Mouse (Mus musculus) hindbrain, embryonic 11.5 days (tissue): ENCODE measurements around the gene Tenm4. TPM values are rescaled to one million over a fixed set of nuclear protein-coding genes. Genes with fewer than 3 reads are reported as not detected.

ENCODE experiments used
- ATAC-seq: fragments of 200-750 bp; cut with Nextera tagmentation; 2 replicates; pipeline ENCODE4 v1.8.0; 2017; ENCODE audit warnings: mild to moderate bottlenecking, moderate TSS enrichment, moderate library complexity; ENCODE audit not compliant: low FRiP score
- DNase-seq: peaks from one replicate; pipeline ENCODE4 v3.0.0-alpha.2; 2015; ENCODE audit warnings: low spot score
- H3K27ac ChIP-seq: fragments of 300-500 bp; sonication (generic); 2 replicates; pipeline ENCODE4 v1.5.1; 2014; ENCODE audit warnings: mild to moderate bottlenecking, low read depth, low read length
- H3K27me3 ChIP-seq: fragments of 300-500 bp; sonication (generic); 2 replicates; pipeline ENCODE4 v1.6.1; 2014; ENCODE audit warnings: mild to moderate bottlenecking, low read length, moderate library complexity, mixed read lengths; ENCODE audit not compliant: control insufficient read depth, insufficient read depth
- H3K36me3 ChIP-seq: fragments of 300-500 bp; sonication (generic); 2 replicates; pipeline ENCODE4 v1.6.1; 2014; ENCODE audit warnings: mild to moderate bottlenecking, low read length, moderate library complexity, mixed read lengths; ENCODE audit not compliant: control insufficient read depth, insufficient read depth
- H3K4me1 ChIP-seq: fragments of 300-500 bp; sonication (generic); replicated peaks from 2 replicates; pipeline ENCODE4 v1.6.1; 2014; ENCODE audit warnings: low read length, mixed read lengths; ENCODE audit not compliant: control insufficient read depth, insufficient read depth
- H3K4me2 ChIP-seq: fragments of 300-500 bp; sonication (generic); replicated peaks from 2 replicates; pipeline ENCODE4 v1.6.1; 2014; ENCODE audit warnings: mild to moderate bottlenecking, low read depth, low read length
- H3K4me3 ChIP-seq: fragments of 300-500 bp; sonication (generic); 2 replicates; pipeline ENCODE4 v1.5.1; 2014; ENCODE audit warnings: low read depth, low read length
- H3K9ac ChIP-seq: fragments of 300-500 bp; sonication (generic); 2 replicates; pipeline ENCODE4 v1.6.1; 2014; ENCODE audit warnings: low read depth, low read length
- H3K9me3 ChIP-seq: fragments of 300-500 bp; sonication (generic); 2 replicates; pipeline ENCODE4 v1.6.1; 2016; ENCODE audit warnings: low read length; ENCODE audit not compliant: control insufficient read depth
- WGBS: fragments of 180-500 bp; shearing (Covaris S2); extraction: QIAGEN DNeasy Blood & Tissue Kit; methylation state at CpG from one replicate; pipeline ENCODE4 v1.1.7; 2014; 5-methylcytosine and 5-hydroxymethylcytosine counted together
- polyA plus RNA-seq: library from polyadenylated mRNA; unstranded; fragments of >200 nt; fragmentation: Nextera tagmentation; extraction: Ambion mirVana; gene quantifications from 2 replicates; pipeline ENCODE4 v1.2.1, GENCODE M21; 2014

The Tenm4 gene
- polyA plus RNA-seq, 1 experiment from 2014 or later: 24.0 TPM

DNA sequence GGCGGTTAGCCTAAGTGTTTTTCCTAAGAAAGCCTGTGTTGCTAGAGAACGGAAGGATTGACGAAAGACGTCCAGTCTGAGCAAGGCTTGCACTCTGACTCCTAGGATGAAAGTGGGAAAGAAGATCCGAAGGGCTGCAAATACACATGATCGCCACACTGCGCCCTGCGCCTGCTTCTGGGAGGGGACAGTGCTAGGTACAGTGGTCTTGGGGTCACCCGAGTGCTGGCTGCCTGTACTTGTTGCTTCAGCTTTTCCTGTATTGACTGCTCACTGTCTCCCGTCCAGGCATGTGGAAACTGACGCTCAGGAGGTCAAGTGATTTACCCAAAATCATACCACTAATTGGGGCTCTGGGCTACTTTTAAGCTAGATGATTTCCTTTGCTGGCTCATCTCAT is 107.3 kb downstream of the Tenm4 start:
- ATAC-seq (no peak), DNase-seq (no peak)
- Histone ChIP-seq H3K4me3 (no peak overlapping the region), H3K9ac (no peak overlapping the region), H3K9me3 (no peaks in the 10 kb centered on the region), H3K27ac (no peak overlapping the region), H3K4me1 (no peaks in the 10 kb centered on the region), H3K4me2 (no peak overlapping the region), H3K36me3 (no peaks in the 10 kb centered on the region), H3K27me3 (no peaks in the 10 kb centered on the region)
- 83% methylated on average over 11 of the region's 11 CpGs for WGBS

DNA sequence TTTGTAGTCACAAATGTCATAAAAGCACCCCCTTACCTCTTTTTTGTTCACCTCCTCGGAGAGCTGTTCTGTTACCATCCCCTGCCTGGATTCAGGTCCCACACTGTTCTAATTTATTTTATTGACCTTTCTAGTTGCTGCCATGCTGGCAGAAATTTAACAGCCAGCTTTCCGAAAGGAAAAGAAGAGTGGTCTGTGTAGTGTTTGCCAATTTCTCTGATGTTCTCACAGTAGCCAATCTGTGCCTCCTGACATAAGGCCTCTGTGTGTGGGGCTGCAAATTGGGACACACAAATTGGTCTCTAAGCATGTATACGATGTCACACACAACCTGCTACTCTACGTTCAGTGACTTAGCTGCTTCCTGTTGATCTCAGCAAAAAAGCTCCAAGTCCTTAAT is 109.7 kb downstream of the Tenm4 start:
- Histone ChIP-seq H3K27me3 (no peaks in the 10 kb centered on the region), H3K4me3 (no peak overlapping the region), H3K9me3 (no peaks in the 10 kb centered on the region), H3K36me3 (no peaks in the 10 kb centered on the region), H3K9ac (no peak overlapping the region), H3K27ac (no peak overlapping the region), H3K4me2 (no peak overlapping the region), H3K4me1 (no peaks in the 10 kb centered on the region)
- DNase-seq (no peak), ATAC-seq (no peak)
- WGBS: 89% methylated on average over 4 of the region's 4 CpGs

- H3K36me3 ChIP-seq: no peaks in the 10 kb centered on the region
- WGBS: 65% methylated on average over 2 of the region's 2 CpGs
- H3K4me1 ChIP-seq: no peaks in the 10 kb centered on the region
- H3K4me2 ChIP-seq: no peak overlapping the region
- H3K4me3 ChIP-seq: no peak overlapping the region
- no peaks in the 10 kb centered on the region for H3K27me3 ChIP-seq
- ATAC-seq (no peak), DNase-seq (no peak)
- H3K9me3 ChIP-seq: no peaks in the 10 kb centered on the region
- H3K27ac ChIP-seq: no peak overlapping the region
- no peak overlapping the region for H3K9ac ChIP-seq
Observed at GRCm38 (mm10) chr7:96290576-96290975, 119.5 kb downstream of the Tenm4 start.

DNA sequence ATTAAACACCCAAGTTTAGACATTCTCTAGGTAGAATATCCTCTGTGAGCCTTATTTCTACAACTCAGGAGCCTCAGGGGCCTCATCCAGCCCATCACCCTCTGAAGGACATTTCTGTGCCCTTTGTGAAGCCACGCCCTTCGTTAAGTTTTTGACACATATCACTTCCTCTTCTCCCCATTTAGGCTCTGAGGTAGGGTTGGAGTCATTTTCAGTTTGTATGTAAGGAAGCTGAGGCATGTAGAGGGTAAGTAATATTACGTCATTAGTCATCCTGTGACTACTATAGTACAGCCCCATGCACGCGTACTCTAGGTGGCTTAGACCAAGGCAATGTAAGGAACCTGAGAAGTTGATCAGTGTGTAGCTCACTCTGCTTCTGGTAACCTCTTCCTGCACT is 124.9 kb downstream of the Tenm4 start:
- Histone ChIP-seq H3K27me3 (no peaks in the 10 kb centered on the region), H3K4me2 (no peak overlapping the region), H3K27ac (no peak overlapping the region), H3K36me3 (no peaks in the 10 kb centered on the region), H3K4me3 (no peak overlapping the region), H3K9ac (no peak overlapping the region), H3K4me1 (no peaks in the 10 kb centered on the region), H3K9me3 (no peaks in the 10 kb centered on the region)
- ATAC-seq: no peak
- DNase-seq: no peak
- 94% methylated on average over 5 of the region's 5 CpGs for WGBS

DNA sequence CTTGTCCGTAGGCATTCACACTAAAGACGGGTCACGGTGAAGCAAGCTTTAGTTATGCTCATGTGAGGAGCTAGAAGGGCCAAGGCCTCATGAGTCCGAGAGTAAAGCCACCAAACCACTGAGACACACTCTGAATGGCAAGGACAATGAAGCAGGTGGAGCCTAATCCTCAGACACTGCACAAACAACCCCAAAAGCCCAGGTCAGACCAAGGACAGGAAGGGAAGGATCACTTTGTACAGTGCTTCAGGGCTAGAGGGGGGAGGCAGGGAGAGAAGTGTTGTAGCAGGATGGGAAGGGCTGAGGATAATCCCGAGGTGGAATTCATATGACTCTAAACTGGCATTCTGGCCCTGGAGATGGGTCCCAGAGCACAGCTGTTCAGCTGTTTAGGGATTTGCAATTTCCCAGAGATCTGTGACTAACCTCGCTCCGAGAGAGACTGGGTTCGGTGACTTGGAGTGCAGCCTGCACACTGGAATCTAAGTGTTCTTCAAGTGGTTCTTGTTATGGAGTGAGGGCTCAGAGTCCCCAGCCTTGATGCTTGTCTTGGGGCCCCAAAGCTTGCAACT is 129.9 kb downstream of the Tenm4 start:
- Histone ChIP-seq H3K27me3 (no peaks in the 10 kb centered on the region), H3K36me3 (no peaks in the 10 kb centered on the region), H3K4me1 (no peaks in the 10 kb centered on the region), H3K4me3 (no peak overlapping the region), H3K27ac (no peak overlapping the region), H3K9ac (no peak overlapping the region), H3K4me2 (no peak overlapping the region), H3K9me3 (no peaks in the 10 kb centered on the region)
- WGBS: 85% methylated on average over 8 of the region's 8 CpGs
- DNase-seq: no peak
- ATAC-seq: no peak

DNA sequence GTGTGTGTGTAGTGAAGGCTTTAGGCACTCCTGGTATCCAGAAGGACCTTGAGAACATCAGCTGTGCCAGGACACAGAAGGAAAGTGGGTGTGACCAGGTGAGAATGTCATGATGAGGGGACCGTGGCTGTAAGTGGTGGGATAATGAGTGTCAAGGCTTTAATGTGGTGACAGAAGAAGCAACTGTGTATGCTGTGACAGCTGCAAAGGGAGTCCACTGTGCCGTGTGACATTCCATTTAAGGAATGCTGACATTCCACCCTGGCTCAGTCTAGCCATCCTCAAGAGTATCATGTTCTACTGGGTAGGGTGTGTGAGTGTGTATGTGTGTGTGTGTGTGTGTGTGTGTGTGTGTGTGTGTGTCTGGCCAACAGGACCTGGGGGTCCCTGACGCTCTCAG is 130.8 kb downstream of the Tenm4 start:
- DNase-seq (no peak), ATAC-seq (no peak)
- Histone ChIP-seq H3K9ac (no peak overlapping the region), H3K27me3 (no peaks in the 10 kb centered on the region), H3K9me3 (no peaks in the 10 kb centered on the region), H3K36me3 (no peaks in the 10 kb centered on the region), H3K4me2 (no peak overlapping the region), H3K27ac (no peak overlapping the region), H3K4me1 (no peaks in the 10 kb centered on the region), H3K4me3 (no peak overlapping the region)
- WGBS: 72% methylated on average over 3 of the region's 3 CpGs

- H3K9ac ChIP-seq: no peak overlapping the region
- H3K9me3 ChIP-seq: no peaks in the 10 kb centered on the region
- no peak overlapping the region for H3K4me2 ChIP-seq
- no peaks in the 10 kb centered on the region for H3K4me1 ChIP-seq
- H3K27ac ChIP-seq: no peak overlapping the region
- DNase-seq: no peak
- H3K36me3 ChIP-seq: no peaks in the 10 kb centered on the region
- H3K27me3 ChIP-seq: no peaks in the 10 kb centered on the region
- no peak for ATAC-seq
- WGBS: 47% methylated on average over 2 of the region's 2 CpGs
- H3K4me3 ChIP-seq: no peak overlapping the region
Observed at GRCm38 (mm10) chr7:96303963-96304362, 132.9 kb downstream of the Tenm4 start.

DNA sequence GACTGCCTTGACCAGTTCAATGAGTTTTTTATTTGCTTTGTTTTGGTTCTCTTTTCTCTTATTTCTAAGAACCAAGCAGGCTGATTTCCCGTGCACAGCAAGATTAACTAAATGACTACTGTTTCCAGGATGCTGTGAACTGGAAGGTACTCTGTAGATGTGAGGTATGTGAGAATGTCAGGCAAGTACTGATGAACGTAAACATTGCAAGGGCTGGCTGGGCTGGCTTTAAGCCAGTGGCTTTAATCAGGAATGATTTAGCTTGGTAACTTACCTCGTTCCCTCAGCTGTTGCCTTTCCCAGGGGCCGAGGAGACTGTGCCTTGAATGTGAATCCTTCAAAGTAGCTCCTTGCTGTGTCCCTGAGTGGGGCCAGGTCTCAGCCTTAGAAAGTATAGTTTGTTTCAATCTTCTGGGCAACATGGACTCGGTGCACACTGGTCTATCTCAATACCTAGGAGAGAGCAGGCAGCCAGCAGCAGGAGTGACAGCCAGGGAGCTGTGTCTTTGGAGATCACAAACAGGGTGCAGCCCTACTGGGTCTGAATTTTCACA is 134.4 kb downstream of the Tenm4 start:
- Histone ChIP-seq H3K27me3 (no peaks in the 10 kb centered on the region), H3K9me3 (no peaks in the 10 kb centered on the region), H3K36me3 (no peaks in the 10 kb centered on the region), H3K4me2 (no peak overlapping the region), H3K9ac (no peak overlapping the region), H3K27ac (no peak overlapping the region), H3K4me1 (no peaks in the 10 kb centered on the region), H3K4me3 (no peak overlapping the region)
- DNase-seq: no peak
- WGBS: 79% methylated on average over 5 of the region's 5 CpGs
- ATAC-seq: no peak

DNA sequence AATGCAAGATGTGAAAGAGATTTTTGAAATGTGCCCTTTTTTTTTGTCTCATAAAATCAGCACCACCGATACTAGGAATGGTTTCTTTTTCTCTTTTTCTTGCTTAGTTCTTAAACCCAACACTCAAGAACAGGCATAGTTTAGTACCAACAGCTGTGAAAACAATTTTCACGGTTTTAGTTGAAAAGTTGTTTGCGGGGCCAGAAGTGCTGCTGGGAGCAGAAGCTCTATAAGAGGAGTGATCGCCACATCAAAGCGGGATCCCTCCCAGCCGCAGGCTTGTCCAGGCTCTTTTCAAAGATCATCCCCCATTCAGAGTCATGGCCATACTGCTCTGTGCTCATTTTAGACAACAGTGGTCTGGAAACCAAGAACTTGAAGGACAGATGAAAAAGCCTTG is 137.1 kb downstream of the Tenm4 start:
- Histone ChIP-seq H3K9ac (no peak overlapping the region), H3K4me1 (no peaks in the 10 kb centered on the region), H3K9me3 (no peaks in the 10 kb centered on the region), H3K4me2 (no peak overlapping the region), H3K36me3 (no peaks in the 10 kb centered on the region), H3K27ac (no peak overlapping the region), H3K4me3 (no peak overlapping the region), H3K27me3 (no peaks in the 10 kb centered on the region)
- WGBS: 53% methylated on average over 6 of the region's 6 CpGs
- DNase-seq: no peak
- no peak for ATAC-seq
